Comparison of ENCODE assay signal across 13 mouse cellular contexts in the genomic region with DNA sequence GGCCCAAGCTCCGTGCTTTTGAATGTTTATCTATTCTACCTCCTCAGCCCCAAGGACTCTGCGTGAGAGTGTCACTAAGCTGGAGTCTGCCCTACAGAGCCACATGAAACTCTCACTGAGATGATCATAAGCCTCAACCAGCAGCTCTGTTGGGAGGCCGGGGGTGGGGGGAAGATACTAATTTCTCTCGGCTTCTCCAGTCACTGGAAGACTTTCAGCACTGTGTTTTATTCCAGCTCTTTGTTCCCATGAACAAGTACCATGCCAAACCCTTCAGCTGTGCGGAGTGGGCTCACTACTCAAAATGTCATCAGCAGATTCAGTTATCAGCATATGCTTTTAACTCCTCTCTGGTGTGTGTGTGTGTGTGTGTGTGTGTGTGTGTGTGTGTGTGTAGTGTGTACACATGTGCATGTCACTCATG.
DNase-seq lines count a peak whose midpoint lies in the region; ATAC-seq and TF ChIP-seq lines count a peak whose summit lies in the region.
"Had no signal": no experiment of that assay in that cellular context is flagged by ENCODE, and none has a peak within 500 bp of the region (broad histone marks: within the 10 kb centered on the region; RNA-seq: fewer than 3 reads in every experiment).

No protein-coding gene starts in this region.

- intact Hi-C loops in left cerebral cortex, postnatal 25 days (cut with DNase I): loop anchor here (1.0 to 10.0 kb wide), 2 partner anchors 19 to 242 kb away; no protein-coding TSS in a partner anchor

- WGBS in hindbrain, postnatal 0 days: 42% methylated on average over 5 of the region's 5 CpGs
- WGBS in hindbrain, embryonic 11.5 days: 76% methylated on average over 5 of the region's 5 CpGs

- peak overlapping the region; percentile 28; the same call in 1 of the 2 replicates for H3K27ac ChIP-seq in hindbrain, postnatal 0 days
- H3K27ac ChIP-seq in hindbrain, embryonic 11.5 days (ENCODE audit: low read depth, low read length): no peak overlapping the region
- H3K27ac ChIP-seq: intestine, embryonic 15.5 days; liver, embryonic 15.5 days; stomach, embryonic 15.5 days had no signal

- H3K4me3 ChIP-seq in hindbrain, postnatal 0 days (ENCODE audit: low read length): no peak overlapping the region
- no peak overlapping the region for H3K4me3 ChIP-seq in hindbrain, embryonic 11.5 days (ENCODE audit: low read depth, low read length)
- H3K4me3 ChIP-seq: intestine, embryonic 15.5 days; liver, embryonic 15.5 days; megakaryocyte, embryonic 14.5 days; stomach, embryonic 15.5 days had no signal

- H3K9ac ChIP-seq in hindbrain, postnatal 0 days (replicated peaks; ENCODE audit: low read length): no peak overlapping the region
- H3K9ac ChIP-seq in hindbrain, embryonic 11.5 days (ENCODE audit: low read depth, low read length): no peak overlapping the region
- H3K9ac ChIP-seq: intestine, embryonic 15.5 days; liver, embryonic 15.5 days; stomach, embryonic 15.5 days had no signal

- H3K9me3 ChIP-seq in hindbrain, postnatal 0 days (ENCODE audit: low read length): no peaks in the 10 kb centered on the region
- H3K9me3 ChIP-seq in hindbrain, embryonic 11.5 days (ENCODE audit: control insufficient read depth, low read length): no peaks in the 10 kb centered on the region
- H3K9me3 ChIP-seq: intestine, embryonic 15.5 days; liver, embryonic 15.5 days; stomach, embryonic 15.5 days had no signal

- peak; percentile 29 for DNase-seq in hindbrain, postnatal 0 days (ENCODE audit: low spot score)
- DNase-seq in hindbrain, embryonic 11.5 days (ENCODE audit: low spot score): no peak
- peak; percentile 54 for DNase-seq in brain, embryonic 14.5 days (ENCODE audit: low read depth)
- DNase-seq in frontal cortex, adult 2 months (ENCODE audit: extremely low spot score in 1 of 2, low spot score in 1 of 2): peak; percentile 69 to 81
- DNase-seq in left cerebral cortex, postnatal 25 days (ENCODE audit: low spot score in 2 of 2): peak; percentile 56 to 88
- DNase-seq in cerebellum, postnatal 14 days: no peak
- no peak for DNase-seq in cerebellum, adult 18-20 months
- DNase-seq: kidney, postnatal 4 days had no signal

- H3K27me3 ChIP-seq in hindbrain, postnatal 0 days (ENCODE audit: insufficient read depth, low read length): no peaks in the 10 kb centered on the region
- no peaks in the 10 kb centered on the region for H3K27me3 ChIP-seq in hindbrain, embryonic 11.5 days (ENCODE audit: control insufficient read depth, insufficient read depth, low read length)
- H3K27me3 ChIP-seq: intestine, embryonic 15.5 days; liver, embryonic 15.5 days; stomach, embryonic 15.5 days had no signal

- H3K4me1 ChIP-seq in hindbrain, postnatal 0 days (ENCODE audit: insufficient read depth, low read length): no peaks in the 10 kb centered on the region
- no peaks in the 10 kb centered on the region for H3K4me1 ChIP-seq in hindbrain, embryonic 11.5 days (replicated peaks; ENCODE audit: control insufficient read depth, insufficient read depth, low read length)
- H3K4me1 ChIP-seq: intestine, embryonic 15.5 days; liver, embryonic 15.5 days; stomach, embryonic 15.5 days had no signal

- TF ChIP-seq POLR2A in brain, embryonic 14.5 days (IDR thresholded peaks at IDR 0.05; ENCODE audit: borderline replicate concordance, extremely low read depth, insufficient read depth, insufficient read length, poor library complexity, severe bottlenecking): no peak

- H3K4me2 ChIP-seq in hindbrain, postnatal 0 days (ENCODE audit: low read depth, low read length): no peak overlapping the region
- H3K4me2 ChIP-seq in hindbrain, embryonic 11.5 days (replicated peaks; ENCODE audit: low read depth, low read length): no peak overlapping the region
- H3K4me2 ChIP-seq: intestine, embryonic 15.5 days; liver, embryonic 15.5 days; stomach, embryonic 15.5 days had no signal

- TF ChIP-seq CTCF in hindbrain, postnatal 0 days (IDR thresholded peaks at IDR 0.05; ENCODE audit: low read depth): no peak
- TF ChIP-seq CTCF in brain, embryonic 14.5 days (IDR thresholded peaks at IDR 0.05; ENCODE audit: borderline replicate concordance, extremely low read depth, insufficient read depth, insufficient read length): no peak

- no peaks in the 10 kb centered on the region for H3K36me3 ChIP-seq in hindbrain, postnatal 0 days (ENCODE audit: insufficient read depth, low read length)
- no peaks in the 10 kb centered on the region for H3K36me3 ChIP-seq in hindbrain, embryonic 11.5 days (ENCODE audit: control insufficient read depth, insufficient read depth, low read length)
- H3K36me3 ChIP-seq: intestine, embryonic 15.5 days; liver, embryonic 15.5 days; stomach, embryonic 15.5 days had no signal

- peak; percentile 59 for ATAC-seq in hindbrain, postnatal 0 days
- no peak for ATAC-seq in hindbrain, embryonic 11.5 days (ENCODE audit: low FRiP score)
- ATAC-seq: CD4-positive, CD25-positive, alpha-beta regulatory T cell, adult 4 months; intestine, embryonic 15.5 days had no signal

Comparison
In these comparisons a context has a peak if more than half of its experiments do, and no peak if none do; other contexts are left out.
1. DNase-seq: peak in hindbrain, postnatal 0 days (single experiment), brain, embryonic 14.5 days (single experiment), frontal cortex, adult 2 months (2 of 2) and left cerebral cortex, postnatal 25 days (2 of 2); none in hindbrain, embryonic 11.5 days (single experiment), cerebellum, postnatal 14 days (0 of 2) and cerebellum, adult 18-20 months (0 of 2).